Comparison of ENCODE assay signal across 9 mouse cellular contexts in the genomic region with DNA sequence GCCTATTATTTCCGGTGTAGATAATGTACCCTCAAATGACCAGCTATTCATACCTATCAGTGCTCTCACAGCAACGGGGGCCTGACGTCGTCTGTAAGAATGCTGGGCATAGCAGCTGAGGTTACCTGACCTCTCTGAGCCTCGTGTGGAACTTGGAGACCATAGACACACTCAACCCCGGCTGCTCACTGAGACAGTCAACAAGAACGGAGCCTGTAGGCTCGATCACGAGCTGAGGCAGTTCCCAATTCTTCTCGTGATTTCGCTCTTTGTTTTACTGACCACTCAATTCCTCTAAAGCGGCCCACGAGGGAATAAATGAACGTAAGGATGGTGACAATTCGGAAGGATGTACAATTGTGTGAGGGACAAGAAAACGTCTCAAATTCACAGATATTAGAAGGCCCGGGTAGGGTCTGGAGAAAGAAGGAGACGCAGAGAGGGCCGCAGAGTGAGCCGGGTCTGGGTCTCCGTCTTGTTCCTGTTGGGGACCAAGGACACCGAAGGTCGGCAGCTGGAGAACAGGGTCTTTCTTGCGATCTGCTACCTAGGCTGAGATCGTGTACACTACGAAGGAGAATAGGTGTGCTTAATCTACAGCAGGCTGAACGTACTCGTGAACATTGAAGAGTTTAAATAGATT. TPM values are rescaled to one million over a fixed set of nuclear protein-coding genes. Genes with fewer than 3 reads are reported as not detected.
DNase-seq lines count a peak whose midpoint lies in the region; ATAC-seq and TF ChIP-seq lines count a peak whose summit lies in the region.
"Had no signal": no experiment of that assay in that cellular context is flagged by ENCODE, and none has a peak within 500 bp of the region (broad histone marks: within the 10 kb centered on the region; RNA-seq: fewer than 3 reads in every experiment).

No protein-coding gene starts in this region.

- ATAC-seq in monocyte, adult 5-6 weeks (replicated peaks; ENCODE audit: insufficient number of reproducible peaks, low FRiP score, low TSS enrichment, poor library complexity, severe bottlenecking) = no peak

- no peaks in the 10 kb centered on the region for H3K9me3 ChIP-seq in hindbrain, embryonic 10.5 days

- H3K4me1 ChIP-seq in brown adipose tissue, adult 24 weeks (ENCODE audit: control insufficient read depth, insufficient read depth, insufficient read length, low read length) = peaks cover 5% of the 10 kb centered on the region
- H3K4me1 ChIP-seq in hindbrain, embryonic 10.5 days (replicated peaks) = peaks cover 34% of the 10 kb centered on the region

- peaks cover 8% of the 10 kb centered on the region; the same call in 1 of the 2 replicates for H3K27me3 ChIP-seq in hindbrain, embryonic 10.5 days (ENCODE audit: insufficient read depth, poor library complexity, severe bottlenecking)

- H3K36me3 ChIP-seq in hindbrain, embryonic 10.5 days = no peaks in the 10 kb centered on the region

- intact Hi-C loops in left cerebral cortex, adult 2 months (cut with DNase I) = loop anchor here (1.0 kb wide), 2 partner anchors 12 to 16 kb away; partner anchors contain the start of gene Gm10382

- no peak for TF ChIP-seq CTCF in left cerebral cortex, adult 2 months (IDR thresholded peaks at IDR 0.05)

- under 1% methylated on average over 28 of the region's 28 CpGs for WGBS in hindbrain, embryonic 10.5 days

- peak overlapping the region; percentile 68 for H3K4me3 ChIP-seq in brown adipose tissue, adult 24 weeks (ENCODE audit: insufficient read depth, low read depth, low read length)
- peak overlapping the region; percentile 73 for H3K4me3 ChIP-seq in hindbrain, embryonic 10.5 days
- peak overlapping the region; percentile 58 for H3K4me3 ChIP-seq in left cerebral cortex, adult 2 months

- H3K27ac ChIP-seq in brown adipose tissue, adult 24 weeks (replicated peaks; ENCODE audit: low read depth, low read length) = peak overlapping the region; percentile 92
- H3K27ac ChIP-seq in hindbrain, embryonic 10.5 days = peak overlapping the region; percentile 90
- peak overlapping the region; percentile 99 for H3K27ac ChIP-seq in left cerebral cortex, adult 2 months

- DNase-seq in MEL-GATA-1-ER (ENCODE audit: extremely low read depth, low read depth) = peak; percentile 72
- DNase-seq in forelimb bud, embryonic 11.5 days (ENCODE audit: low read depth, low spot score) = peak; percentile 77
- peak; percentile 83 for DNase-seq in hindbrain, embryonic 10.5 days (ENCODE audit: low spot score)
- DNase-seq in left cerebral cortex, adult 2 months (ENCODE audit: extremely low spot score in 1 of 2, low spot score in 2 of 2) = peak; percentile 41 to 47
- peak; percentile 64 for DNase-seq in lung, postnatal 36 days
- DNase-seq in right cerebral cortex, adult 2 months (ENCODE audit: low spot score in 2 of 2) = peak; percentile 67 to 85

RNA-seq across cellular contexts. Expression of gene Ubc, which starts 15.0 kb away (rescaled TPM):
- polyA plus RNA-seq in brown adipose tissue, adult 24 weeks (2012; ENCODE audit: insufficient read depth, insufficient read length, missing spikeins) = 692 and 1,079 TPM in 2 replicates
- 928 and 1,134 TPM in 2 replicates for polyA plus RNA-seq in hindbrain, embryonic 10.5 days (2016; fragmentation: Nextera tagmentation; extraction: Ambion mirVana)
- 100 to 1,000 TPM; 846 to 851 TPM for total RNA-seq in left cerebral cortex, adult 2 months (2021)
- 791 to 1,058 TPM (median 1,006 TPM) in 3 replicates for total RNA-seq in monocyte, adult 5-6 weeks (2017)

RNA-seq across cellular contexts. Expression of gene Gm10382, which starts 15.9 kb away (rescaled TPM):
- not detected in 2 replicates for polyA plus RNA-seq in brown adipose tissue, adult 24 weeks (2012; ENCODE audit: insufficient read depth, insufficient read length, missing spikeins)
- 0.52 and 0.86 TPM in 2 replicates for polyA plus RNA-seq in hindbrain, embryonic 10.5 days (2016; fragmentation: Nextera tagmentation; extraction: Ambion mirVana)
- under 1 TPM; 0.28 to 0.48 TPM for total RNA-seq in left cerebral cortex, adult 2 months (2021)
- 2.9 TPM in 1 of 3 replicates, not detected in the others for total RNA-seq in monocyte, adult 5-6 weeks (2017)
- polyA plus RNA-seq: large intestine, adult 2 months had no signal

RNA-seq across cellular contexts. Expression of gene Dhx37, which starts 28.9 kb away (rescaled TPM):
- 5.0 and 16.9 TPM in 2 replicates for polyA plus RNA-seq in brown adipose tissue, adult 24 weeks (2012; ENCODE audit: insufficient read depth, insufficient read length, missing spikeins)
- polyA plus RNA-seq in hindbrain, embryonic 10.5 days (2016; fragmentation: Nextera tagmentation; extraction: Ambion mirVana) = 19.2 and 21.0 TPM in 2 replicates
- 10 to 100 TPM; 12.2 to 12.7 TPM for total RNA-seq in left cerebral cortex, adult 2 months (2021)
- 4.7 to 22.7 TPM (median 19.3 TPM) in 3 replicates for total RNA-seq in monocyte, adult 5-6 weeks (2017)

RNA-seq across cellular contexts. Expression of gene Bri3bp, which starts 36.3 kb away (rescaled TPM):
- polyA plus RNA-seq in brown adipose tissue, adult 24 weeks (2012; ENCODE audit: insufficient read depth, insufficient read length, missing spikeins) = 15.4 and 19.5 TPM in 2 replicates
- polyA plus RNA-seq in hindbrain, embryonic 10.5 days (2016; fragmentation: Nextera tagmentation; extraction: Ambion mirVana) = 46.9 and 53.8 TPM in 2 replicates
- 10 to 100 TPM; 95.2 to 95.6 TPM for total RNA-seq in left cerebral cortex, adult 2 months (2021)
- total RNA-seq in monocyte, adult 5-6 weeks (2017) = 19.1 to 27.0 TPM (median 23.6 TPM) in 3 replicates
